Mouse (Mus musculus) gastrocnemius, adult 2 months (tissue): ENCODE measurements at regions not wholly inside any gene's neighbourhood (a gene's known extent, or its start where the extent isn't known, plus 50 kb on each side); places are given as distances from the start of the nearest gene placed in this dataset.

ENCODE experiments used
- DNase-seq: peaks from one replicate; pipeline ENCODE4 v3.0.0; 2022
- H3K27ac ChIP-seq: fragments of 200-600 bp; 2 replicates; pipeline ENCODE4 v1.8.1; 2022; ENCODE audit warnings: mild to moderate bottlenecking
- H3K4me3 ChIP-seq: fragments of 200-600 bp; 2 replicates; pipeline ENCODE4 v1.8.1; 2022; ENCODE audit warnings: mild to moderate bottlenecking, moderate library complexity
- CTCF ChIP-seq: fragments of 200-600 bp; IDR thresholded peaks from 2 replicates; pipeline ENCODE4 v1.8.1; 2022; ENCODE audit warnings: antibody characterized with exemption, mild to moderate bottlenecking, moderate library complexity
- intact Hi-C: fragments of 180-260 bp; cut with DNase I; formaldehyde crosslinking; loops from one replicate; pipeline ENCODE4 v1.15.1; 2025

GRCm38 (mm10) chr7:111368296-111369004 is 285.6 kb upstream of the Eif4g2 start:
- intact Hi-C loops = no loop called here
- H3K4me3 ChIP-seq = no peak overlapping the region
- no peak for TF ChIP-seq CTCF
- DNase-seq = no peak
- H3K27ac ChIP-seq = no peak overlapping the region

- intact Hi-C loops = no loop called here
- H3K27ac ChIP-seq = no peak overlapping the region
- no peak for TF ChIP-seq CTCF
- no peak overlapping the region for H3K4me3 ChIP-seq
- DNase-seq = no peak
Observed at GRCm38 (mm10) chr7:111366951-111367653, 284.3 kb upstream of the Eif4g2 start.

- no peak for TF ChIP-seq CTCF
- peak; percentile 56 for DNase-seq
- H3K4me3 ChIP-seq = no peak overlapping the region
- intact Hi-C loops = no loop called here
- H3K27ac ChIP-seq = peak overlapping the region; percentile 40; the same call in 1 of the 2 replicates
Observed at GRCm38 (mm10) chr7:111365384-111365783, 282.6 kb upstream of the Eif4g2 start.

GRCm38 (mm10) chr7:111363206-111363605 is 280.4 kb upstream of the Eif4g2 start:
- intact Hi-C loops = no loop called here
- Histone ChIP-seq H3K27ac (no peak overlapping the region), H3K4me3 (no peak overlapping the region)
- TF ChIP-seq CTCF = no peak
- no peak for DNase-seq

GRCm38 (mm10) chr7:111362646-111363045 is 279.8 kb upstream of the Eif4g2 start:
- no peak overlapping the region for H3K27ac ChIP-seq
- no peak overlapping the region for H3K4me3 ChIP-seq
- TF ChIP-seq CTCF = no peak
- intact Hi-C loops = no loop called here
- DNase-seq = no peak

- Histone ChIP-seq H3K4me3 (no peak overlapping the region), H3K27ac (no peak overlapping the region)
- no peak for DNase-seq
- no peak for TF ChIP-seq CTCF
- intact Hi-C loops = no loop called here
Observed at GRCm38 (mm10) chr7:111355088-111355656, 272.3 kb upstream of the Eif4g2 start.

- intact Hi-C loops = no loop called here
- H3K4me3 ChIP-seq = no peak overlapping the region
- DNase-seq = no peak
- no peak overlapping the region for H3K27ac ChIP-seq
- TF ChIP-seq CTCF = no peak
Observed at GRCm38 (mm10) chr7:111354066-111354465, 271.2 kb upstream of the Eif4g2 start.

GRCm38 (mm10) chr7:111352176-111352575 is 269.3 kb upstream of the Eif4g2 start:
- peak; percentile 23 for DNase-seq
- intact Hi-C loops = no loop called here
- H3K4me3 ChIP-seq = no peak overlapping the region

GRCm38 (mm10) chr7:111345117-111345516 is 262.3 kb upstream of the Eif4g2 start:
- Histone ChIP-seq H3K27ac (no peak overlapping the region), H3K4me3 (no peak overlapping the region)
- DNase-seq = no peak
- TF ChIP-seq CTCF = peak; percentile 43
- intact Hi-C loops = no loop called here

More at GRCm38 (mm10) chr7:111352176-111352575, 269.3 kb upstream of the Eif4g2 start:
- TF ChIP-seq CTCF = no peak
- H3K27ac ChIP-seq = no peak overlapping the region

- TF ChIP-seq CTCF = no peak
- H3K27ac ChIP-seq = no peak overlapping the region
- DNase-seq = no peak
- H3K4me3 ChIP-seq = no peak overlapping the region
- intact Hi-C loops = no loop called here
Observed at GRCm38 (mm10) chr7:111337053-111337452, 254.2 kb upstream of the Eif4g2 start.

- intact Hi-C loops = no loop called here
- DNase-seq = no peak
- Histone ChIP-seq H3K27ac (no peak overlapping the region), H3K4me3 (no peak overlapping the region)
- TF ChIP-seq CTCF = no peak
Observed at GRCm38 (mm10) chr7:111322901-111323300, 240.1 kb upstream of the Eif4g2 start.

- TF ChIP-seq CTCF = no peak
- intact Hi-C loops = no loop called here
Observed at GRCm38 (mm10) chr7:111319917-111320316, 237.1 kb upstream of the Eif4g2 start.

GRCm38 (mm10) chr7:111316479-111316990 is 233.7 kb upstream of the Eif4g2 start:
- DNase-seq = no peak
- no peak for TF ChIP-seq CTCF
- no peak overlapping the region for H3K4me3 ChIP-seq
- no peak overlapping the region for H3K27ac ChIP-seq
- intact Hi-C loops = no loop called here

More at GRCm38 (mm10) chr7:111319917-111320316, 237.1 kb upstream of the Eif4g2 start:
- Histone ChIP-seq H3K4me3 (no peak overlapping the region), H3K27ac (no peak overlapping the region)
- no peak for DNase-seq
